Mouse (Mus musculus): ENCODE results near the gene Hoxa6.

DNA sequence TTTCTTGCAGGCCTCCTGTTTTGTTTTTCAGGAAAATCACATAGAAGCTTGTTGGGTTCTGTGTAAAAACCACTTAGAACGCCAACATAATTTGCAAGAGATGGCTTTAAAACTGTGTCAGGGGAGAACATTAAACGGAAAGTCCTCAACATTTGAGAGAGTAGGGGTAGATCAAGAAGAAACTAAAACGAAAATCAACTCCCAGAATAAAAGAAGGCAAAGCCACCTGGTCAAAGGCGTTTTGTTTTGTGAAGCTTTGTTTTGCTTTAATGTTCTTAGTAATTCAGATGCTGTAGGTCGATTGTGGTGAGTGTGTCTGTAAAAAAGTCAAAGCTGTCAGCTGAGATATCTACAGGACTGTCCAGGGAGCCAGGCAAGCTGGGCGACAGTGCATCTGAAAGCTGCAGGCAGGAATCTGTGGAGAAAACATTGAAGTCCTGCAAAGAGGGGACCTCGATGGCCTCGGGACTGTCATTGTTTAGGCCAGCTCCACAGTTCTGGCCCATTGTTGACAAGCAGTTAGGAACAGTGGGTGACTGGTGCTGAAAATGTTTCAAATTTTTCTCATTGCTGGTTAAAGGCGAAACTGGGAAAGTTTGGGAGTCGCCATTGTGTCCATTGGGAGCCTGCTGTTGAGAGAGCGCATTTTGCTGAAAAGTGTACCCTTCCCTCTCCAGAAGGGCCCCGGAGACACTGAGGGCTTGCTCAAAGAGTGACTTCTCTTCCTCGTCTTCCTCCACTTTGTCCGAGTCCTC lies 45.7 kb downstream of the Hoxa6 start:
- no peak for TF ChIP-seq CTCF (IDR thresholded peaks at IDR 0.05; ENCODE audit: insufficient read depth, low read length)
- TF ChIP-seq POLR2A (IDR thresholded peaks at IDR 0.05; ENCODE audit: borderline replicate concordance, extremely low read depth, low read depth, low read length) = no peak

All from lung, adult 2 months (tissue).